Mouse (Mus musculus) cerebellum, postnatal 25 days (tissue): ENCODE results near the gene Bcl3.
A peak's percentile ranks its signal among the peaks of the same experiment; 100 is the strongest.
"Not testable (repeated sequence)": the region's sequence is repeated elsewhere in the genome, so short reads cannot be mapped to it uniquely, and the experiment has no call there.

Experiments
- DNase-seq, 2 experiments: peaks; one replicate each; pipeline ENCODE4 v3.0.0; 2021; ENCODE audit warnings: mixed read lengths in 2 of 2

Bcl3 gene

DNA sequence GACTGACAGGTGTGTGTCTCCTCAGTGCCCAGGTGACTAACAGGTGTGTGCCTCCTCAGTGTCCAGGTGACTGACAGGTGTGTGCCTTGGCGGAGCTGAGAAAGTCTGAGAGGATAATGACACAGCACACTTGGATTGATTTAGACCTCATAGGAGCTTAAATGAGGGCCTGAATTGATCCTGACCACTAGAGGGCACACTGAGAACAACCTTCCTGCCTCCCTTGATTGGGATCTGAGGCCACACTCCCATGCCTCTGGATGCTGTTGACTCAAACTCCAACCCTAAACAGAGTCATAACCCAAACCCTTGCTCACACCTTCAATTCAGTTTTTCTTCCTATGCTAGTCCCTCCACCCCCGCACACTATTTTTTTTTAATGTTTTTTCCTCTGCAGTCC, 21.8 kb downstream of the Bcl3 start:
- peak in 1 of 2 experiments; percentile 38 for DNase-seq

DNA sequence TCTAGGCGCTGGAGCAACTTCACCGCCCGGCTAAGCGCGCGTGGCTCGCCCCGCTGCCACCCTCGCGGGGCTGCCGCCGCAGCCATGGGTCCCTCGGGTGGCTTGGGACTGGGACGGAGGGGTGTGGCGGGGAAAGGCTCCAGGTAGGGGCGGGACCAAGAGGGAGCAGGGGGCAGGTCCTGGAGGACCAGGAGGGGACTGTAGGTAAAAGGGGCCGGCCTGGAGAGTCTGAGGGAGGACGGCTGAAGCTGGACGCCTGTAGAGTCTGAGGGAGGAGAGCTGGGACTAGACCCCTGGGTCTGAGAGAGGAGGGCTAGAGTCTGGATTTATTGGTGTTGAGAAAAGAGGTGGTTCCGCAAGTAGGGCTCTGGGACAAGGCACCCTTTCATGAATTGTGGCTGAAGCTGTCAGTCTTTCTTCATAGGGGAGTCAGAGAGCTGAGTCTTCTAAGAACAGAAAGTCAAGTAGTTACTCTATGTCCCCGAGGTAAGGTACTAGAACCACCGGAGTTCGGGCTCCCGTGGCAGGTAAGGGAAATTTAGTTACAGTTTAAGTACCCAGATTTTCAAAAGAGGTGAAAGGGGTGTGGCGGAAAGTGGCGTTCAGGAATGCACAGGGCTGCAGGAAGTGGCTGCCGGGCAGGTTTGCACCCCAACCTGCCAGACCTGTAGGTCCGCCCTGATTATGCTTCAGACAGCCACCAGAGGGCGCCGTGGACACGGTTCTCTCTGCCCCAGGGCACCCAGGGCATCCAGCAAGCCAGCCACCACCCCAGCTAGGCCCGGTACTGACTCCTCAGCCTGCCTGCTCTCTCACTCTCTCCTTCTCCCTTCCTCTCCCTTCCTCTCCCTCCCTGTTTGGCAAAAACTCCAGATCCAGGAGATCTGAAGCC, 25.6 kb downstream of the Bcl3 start, which contains the start of gene Cblc:
Cblc (minus strand) TSS at position 113 of the 892 bp plus-strand sequence.
- DNase-seq = peak; percentile 53 to 74

DNA sequence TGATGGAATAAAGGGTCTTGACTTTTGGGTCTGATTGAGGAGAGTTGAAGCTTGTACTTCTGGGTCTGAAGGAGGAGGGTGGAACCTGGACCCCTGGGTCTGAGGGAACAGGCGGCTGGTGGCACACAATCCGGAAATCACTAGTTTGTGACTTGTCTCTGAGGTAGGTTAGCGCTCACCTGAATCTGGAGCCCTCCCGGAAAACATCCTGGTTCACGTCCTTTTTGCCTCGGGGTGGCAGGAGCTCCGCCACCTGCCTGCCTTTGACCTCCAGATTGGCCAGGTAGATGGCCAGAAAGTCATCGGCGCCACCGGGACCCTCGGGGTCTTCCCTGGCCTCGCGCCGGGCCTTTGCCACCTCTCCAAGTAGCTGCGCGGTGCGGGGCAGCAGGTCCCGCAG, 26.3 kb downstream of the Bcl3 start:
- DNase-seq = no peak

DNA sequence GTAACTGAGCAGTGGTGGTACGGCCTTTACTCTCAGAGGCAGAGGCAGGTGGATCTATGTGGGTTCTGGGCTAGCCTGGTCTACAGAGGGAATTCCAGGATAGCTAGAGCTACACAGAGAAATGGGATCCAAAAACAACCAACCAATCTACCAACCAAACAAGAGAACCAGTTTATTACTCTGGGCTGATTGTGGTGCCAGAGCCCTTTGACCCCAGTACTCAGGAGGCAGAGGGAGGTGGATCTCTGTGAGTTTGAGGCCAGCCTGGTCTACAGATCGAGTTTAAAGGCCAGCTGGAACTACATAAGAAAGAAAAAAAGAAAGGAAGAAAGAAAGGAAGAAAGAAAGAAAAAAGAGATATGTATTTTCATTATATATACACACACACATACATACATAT, 27.3 kb downstream of the Bcl3 start:
- no peak for DNase-seq

DNA sequence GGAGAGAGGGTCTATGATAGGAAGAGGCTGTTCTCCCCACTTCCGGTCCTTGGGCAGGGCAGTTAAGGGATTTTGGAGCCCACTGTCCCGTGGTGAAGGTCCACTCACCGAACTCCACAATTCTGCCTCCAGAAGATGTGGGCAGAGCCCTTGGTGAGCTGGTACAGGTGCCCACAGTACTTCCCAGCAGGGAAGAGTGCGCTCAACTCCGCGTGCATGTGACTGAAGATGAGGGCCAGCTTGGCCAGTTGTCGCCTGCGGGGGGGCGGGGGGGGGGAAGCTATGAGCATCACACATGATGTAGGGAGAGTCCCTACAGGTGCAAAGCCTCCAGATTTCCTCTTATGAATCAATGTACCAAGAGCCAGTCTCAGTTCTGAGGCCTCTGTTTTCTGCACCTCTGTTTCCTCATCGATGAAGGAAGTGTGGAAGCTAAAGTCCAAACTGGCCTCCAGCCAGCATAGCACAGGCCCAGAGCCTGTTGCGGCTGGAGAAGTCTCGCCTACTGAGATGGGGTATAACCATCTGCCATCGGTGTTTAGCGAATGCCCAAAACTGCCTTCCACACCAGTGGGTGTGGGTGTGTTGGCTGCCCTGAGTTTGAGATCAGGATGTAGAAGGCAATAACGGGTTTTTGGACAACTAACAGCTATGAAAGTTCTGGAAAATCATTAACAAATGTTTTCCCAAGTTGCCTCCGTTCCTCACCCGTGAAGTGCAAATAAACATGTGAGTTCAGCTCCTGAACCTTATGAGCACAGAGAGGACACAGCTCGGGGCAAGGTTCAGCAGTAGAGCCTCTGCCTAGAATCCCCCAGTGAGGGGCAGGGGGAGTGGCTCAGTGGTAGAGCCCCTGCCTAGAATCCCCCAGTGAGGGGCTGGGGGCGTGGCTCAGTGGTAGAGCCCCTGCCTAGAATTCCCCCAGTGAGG, 29.6 kb downstream of the Bcl3 start:
- DNase-seq = no peak

DNA sequence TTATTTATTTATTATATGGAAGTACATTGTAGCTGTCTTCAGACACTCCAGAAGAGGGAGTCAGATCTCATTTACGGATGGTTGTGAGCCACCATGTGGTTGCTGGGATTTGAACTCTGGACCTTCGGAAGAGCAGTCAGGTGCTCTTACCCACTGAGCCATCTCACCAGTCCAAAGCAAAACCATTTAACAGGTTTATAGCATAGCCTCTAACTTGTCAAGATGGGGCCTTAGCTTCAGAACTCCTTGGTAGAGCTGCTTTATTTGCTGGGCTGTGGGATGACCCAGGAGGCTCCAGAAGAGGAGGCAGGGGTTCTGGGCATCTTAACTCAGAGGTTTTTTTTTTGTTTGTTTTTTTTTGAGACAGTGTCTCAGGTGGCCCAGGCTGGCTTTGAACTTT, 31.1 kb downstream of the Bcl3 start:
- not testable (repeated sequence) for DNase-seq

DNA sequence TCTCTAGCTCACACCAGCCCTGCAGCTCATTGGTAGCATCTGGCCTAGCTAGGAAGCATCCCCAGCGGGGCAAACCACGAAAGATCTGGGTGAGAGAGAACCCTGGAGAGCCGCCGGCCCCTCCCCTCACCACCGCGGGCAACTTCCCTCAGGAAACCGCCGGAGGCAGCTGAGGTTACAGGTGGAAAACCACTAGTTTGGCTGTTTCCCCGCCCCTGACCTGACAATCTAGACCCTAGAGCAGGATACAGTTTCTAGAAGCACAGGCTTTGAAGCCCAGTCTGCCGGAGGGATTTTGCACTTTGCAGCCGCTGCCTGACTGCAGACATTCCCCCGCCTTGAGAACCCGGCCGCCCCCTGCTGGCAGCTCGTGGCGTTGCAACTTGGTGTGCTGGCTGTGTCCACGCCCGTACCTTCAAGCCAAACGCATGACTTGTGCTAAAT, 32.6 kb downstream of the Bcl3 start:
- peak; percentile 88 to 95 for DNase-seq

DNA sequence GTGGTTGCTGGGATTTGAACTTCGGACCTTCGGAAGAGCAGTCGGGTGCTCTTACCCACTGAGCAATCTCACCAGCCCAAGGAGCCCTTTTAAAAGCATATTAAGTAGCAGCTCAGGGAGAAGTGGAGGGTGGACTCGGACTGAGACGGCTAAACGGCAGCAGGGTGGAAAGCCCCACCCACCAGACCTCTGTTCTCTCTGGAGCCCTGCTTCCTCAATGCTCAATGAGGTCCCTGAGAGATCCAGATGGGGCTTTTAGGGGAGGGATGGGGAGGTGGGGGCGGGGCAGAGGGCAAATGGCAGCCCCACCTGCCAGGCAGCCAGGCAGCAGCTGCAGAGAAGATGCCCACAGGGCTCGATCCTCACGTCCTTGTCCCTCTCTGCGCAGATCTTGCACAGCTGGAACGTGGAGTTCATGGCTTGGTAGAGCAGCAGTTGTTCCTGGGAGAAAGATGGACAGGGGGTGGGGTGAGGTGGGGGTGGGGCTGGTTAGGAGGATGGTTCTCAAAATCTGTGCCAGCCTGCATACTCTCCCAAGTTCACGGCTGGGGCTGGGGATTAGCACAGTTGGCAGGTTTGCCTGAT, 36.6 kb downstream of the Bcl3 start:
- no peak for DNase-seq

DNA sequence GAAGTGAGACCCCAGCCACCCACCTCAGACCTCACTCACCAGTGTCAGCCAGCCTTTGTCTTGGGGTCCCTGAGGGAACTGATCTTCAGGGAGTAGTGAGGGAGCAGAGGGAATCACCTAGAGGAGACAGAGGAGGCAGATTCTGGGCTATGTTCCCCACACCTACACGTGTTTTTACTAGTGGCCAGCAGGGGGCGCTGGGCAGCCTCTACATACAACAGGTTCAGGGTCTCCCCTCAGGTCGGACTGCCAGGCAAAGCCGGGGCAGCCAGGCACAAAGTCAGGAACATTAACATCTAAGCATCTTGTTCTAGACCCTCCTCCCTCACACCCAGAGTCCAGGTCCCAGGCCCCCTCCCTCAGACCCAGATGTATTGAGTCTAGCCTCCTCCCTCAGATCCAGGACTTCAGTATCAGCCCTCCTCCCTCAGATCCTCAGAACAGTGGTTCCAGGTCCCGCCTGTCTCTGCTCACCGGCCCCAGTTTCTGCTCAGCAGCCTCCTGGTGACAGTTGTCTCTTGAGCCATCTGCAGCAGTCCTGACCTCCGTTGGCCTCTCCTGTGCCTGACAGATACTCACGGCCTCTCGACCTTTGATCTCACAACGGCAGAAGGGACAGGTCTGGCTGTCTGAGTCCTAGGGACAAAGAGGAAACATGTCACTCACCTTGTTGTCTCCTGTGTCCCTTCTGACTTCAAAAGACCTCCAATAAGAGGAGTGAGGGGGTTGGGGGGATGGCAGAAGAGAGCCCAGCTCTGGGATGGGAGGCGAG, 37.6 kb downstream of the Bcl3 start:
- no peak for DNase-seq

DNA sequence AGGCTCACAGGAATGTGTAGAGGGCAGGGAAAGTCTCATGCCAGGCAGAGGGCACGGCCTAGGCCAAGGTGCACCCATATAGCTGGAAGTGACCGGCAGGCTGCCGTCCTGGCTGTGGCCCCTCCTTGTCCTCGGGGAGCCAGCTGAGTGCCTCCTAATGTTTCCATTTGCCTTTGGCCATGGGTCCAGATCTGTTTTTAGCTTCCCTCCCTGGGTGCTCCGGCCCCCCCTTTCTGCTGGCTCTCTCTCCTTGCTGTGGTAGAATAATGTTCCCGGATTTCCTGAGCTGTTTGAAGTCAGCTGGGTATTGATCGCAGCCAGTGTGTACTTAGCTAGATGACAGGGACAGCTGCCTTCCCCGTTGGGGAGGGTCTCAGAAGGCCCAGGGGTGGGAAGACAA, 38.9 kb downstream of the Bcl3 start:
- no peak for DNase-seq

DNA sequence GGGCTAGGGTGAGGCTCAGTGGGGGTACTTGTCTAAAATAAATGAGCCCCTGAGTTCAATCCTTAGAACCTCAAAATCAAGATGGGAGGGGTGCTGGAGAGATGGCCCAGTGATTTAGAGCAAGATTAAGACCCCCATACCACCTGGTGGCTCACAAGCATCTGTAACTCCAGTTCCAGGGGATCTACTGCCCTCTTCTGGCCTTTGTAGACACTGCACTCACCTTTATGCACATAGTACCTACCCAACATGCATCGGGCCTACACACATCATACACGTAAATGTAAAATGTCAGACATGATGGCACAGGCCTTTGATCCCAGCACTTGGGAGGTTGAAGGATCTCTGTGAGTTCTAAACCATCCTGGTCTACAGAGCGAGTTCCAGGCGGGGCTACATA, 39.9 kb downstream of the Bcl3 start:
- DNase-seq = no peak

DNA sequence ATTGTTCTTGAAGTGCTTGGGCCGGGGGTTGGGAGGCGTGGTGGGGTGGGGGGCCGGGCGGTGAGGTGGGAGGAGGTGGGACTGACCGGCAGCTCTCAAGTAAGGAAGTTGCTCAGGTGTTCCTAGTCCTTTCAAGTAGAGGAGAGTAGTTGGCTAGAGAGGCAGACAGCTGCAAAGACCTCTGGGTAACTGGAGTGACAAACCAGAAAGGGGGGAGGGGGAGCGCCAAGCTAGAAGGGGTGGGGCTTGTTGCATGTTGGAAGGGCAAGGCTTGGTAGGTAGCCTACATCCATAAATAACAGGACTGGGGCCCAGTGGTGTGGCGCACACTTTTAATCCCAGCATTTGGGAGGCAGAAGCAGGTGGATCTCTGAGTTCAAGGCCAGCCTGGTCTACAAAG, 40.8 kb downstream of the Bcl3 start:
- DNase-seq = no peak

DNA sequence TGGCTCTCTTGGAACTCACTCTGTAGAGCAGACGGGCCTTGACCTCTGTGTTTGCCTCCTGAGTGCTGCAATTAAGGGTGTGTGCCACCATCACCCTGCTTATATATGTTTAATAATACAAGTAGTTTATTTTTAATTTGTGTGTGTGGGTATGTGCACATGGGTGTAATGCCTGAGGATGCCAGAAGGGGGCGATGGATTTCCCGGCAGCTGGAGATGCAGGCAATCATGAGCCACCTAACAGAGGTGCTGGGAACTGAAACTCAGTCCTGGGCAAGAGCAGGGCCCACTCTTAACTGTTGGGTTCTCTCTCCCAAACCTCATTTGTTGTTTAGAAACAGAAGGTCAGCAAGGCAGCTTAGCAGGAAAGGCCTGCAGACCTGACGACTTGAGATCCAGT, 42.7 kb downstream of the Bcl3 start:
- DNase-seq = no peak

DNA sequence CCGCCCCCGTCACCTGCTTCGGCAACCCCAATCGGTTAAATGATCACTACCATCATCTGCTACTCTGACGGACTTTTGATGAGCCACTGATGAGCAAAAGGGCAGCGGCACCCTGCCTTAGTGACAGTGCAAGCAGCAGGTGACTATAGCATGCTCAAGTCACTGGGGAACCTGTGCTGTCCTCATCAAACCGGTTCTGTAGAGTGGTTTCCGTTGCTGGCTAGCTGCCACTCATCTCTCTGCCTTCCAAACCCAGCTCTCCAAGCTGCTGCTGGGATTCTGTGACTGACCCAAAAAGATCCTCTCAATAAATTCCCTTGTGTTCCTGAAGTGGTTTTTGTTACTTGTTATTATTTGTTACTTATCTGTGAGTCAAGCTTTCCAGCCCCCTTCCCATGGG, 43.9 kb downstream of the Bcl3 start:
- no peak for DNase-seq

DNA sequence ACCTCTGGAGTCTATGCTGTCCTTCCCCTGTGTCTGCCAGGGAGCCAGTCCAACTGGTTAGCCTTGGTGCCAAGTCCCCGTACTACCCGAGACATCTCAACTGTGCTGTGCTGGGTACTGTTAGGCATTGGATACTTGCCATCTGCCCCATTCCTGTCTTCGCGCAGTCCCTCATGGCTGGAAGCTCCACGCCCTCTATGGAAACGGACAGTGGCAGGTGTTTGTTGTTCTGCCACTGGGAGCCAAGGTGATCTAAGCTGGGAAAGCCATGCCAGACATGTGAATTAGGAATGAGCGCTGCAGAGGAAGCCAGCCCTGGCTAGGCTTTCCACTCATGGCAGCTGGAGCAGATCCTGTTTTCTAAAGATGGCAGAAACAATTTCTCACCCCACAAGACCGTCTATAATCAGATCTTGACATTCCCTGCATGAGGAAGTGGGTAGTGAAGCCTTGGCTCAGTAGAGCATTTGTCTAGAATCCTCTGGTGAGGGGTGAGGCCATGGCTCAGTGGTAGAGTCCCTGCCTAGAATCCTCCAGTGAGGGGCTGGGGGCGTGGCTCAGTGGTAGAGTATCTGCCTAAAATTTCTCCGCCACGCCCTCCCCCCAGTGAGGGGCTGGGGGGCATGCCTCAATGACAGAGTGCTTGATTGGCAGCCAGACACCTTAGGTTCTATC, 45.4 kb downstream of the Bcl3 start:
- no peak for DNase-seq

DNA sequence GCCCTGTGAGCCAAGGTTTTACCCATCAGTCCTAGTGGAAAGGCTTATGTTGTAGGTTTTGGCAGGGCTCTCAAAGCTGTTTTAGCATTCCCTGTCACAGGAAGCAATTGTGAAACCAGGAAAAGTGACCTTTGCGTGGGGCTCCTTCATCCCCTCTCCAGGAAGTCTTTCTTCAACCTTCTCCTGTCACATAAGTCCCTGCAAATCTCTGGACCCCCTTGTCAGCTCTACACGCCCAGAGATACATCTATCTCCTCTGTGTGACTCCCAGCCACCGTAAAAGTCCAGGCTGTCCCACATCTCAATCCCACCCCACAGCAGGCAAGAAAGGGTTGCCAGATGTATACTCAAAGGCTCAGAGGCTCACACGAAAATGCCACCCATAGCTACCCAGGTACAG, 50.9 kb downstream of the Bcl3 start:
- DNase-seq = no peak

DNA sequence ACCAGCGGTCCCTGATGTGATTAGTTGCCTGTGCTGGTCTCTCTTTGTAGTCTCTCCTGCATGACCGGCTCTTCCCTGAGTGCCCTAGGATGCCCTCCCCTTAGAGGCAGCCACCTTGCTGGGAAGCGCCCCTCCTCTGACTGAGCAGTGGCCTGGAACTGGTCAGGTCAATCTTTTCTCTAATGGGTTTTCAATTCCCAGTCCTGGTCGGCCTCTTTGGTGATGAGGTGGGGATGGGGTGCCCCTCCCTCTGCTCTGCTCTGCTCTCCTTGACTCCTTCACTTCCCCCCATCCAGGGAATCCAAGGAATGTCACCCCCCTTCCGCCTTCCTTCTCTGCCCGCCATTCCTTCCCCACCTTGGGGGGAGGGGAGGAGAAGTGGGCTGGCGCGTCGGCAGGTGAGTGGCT, 51.6 kb downstream of the Bcl3 start, which contains the start of gene Bcam:
Bcam (minus strand) TSS at position 33 of the 408 bp plus-strand sequence.
- DNase-seq = no peak

DNA sequence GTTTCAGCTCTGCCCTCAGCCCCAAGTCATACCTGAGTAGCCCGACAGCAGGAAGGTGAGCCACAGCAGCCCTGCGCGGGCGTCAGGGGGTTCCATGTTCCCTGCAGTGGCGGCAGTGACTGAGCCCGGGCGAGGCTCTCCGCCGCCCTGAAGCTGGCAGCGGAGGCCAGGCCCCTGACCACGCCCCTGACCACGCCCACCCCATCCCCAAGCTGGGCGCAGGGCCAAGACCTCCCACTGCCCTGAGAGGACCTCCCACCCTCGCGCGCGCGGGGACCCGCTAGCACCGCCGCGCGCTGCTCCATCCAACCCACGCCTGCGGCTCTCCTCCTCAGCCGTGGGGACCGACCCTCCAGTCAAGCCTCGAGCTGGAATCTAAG, 52.2 kb downstream of the Bcl3 start:
- DNase-seq = peak; percentile 27 to 55

DNA sequence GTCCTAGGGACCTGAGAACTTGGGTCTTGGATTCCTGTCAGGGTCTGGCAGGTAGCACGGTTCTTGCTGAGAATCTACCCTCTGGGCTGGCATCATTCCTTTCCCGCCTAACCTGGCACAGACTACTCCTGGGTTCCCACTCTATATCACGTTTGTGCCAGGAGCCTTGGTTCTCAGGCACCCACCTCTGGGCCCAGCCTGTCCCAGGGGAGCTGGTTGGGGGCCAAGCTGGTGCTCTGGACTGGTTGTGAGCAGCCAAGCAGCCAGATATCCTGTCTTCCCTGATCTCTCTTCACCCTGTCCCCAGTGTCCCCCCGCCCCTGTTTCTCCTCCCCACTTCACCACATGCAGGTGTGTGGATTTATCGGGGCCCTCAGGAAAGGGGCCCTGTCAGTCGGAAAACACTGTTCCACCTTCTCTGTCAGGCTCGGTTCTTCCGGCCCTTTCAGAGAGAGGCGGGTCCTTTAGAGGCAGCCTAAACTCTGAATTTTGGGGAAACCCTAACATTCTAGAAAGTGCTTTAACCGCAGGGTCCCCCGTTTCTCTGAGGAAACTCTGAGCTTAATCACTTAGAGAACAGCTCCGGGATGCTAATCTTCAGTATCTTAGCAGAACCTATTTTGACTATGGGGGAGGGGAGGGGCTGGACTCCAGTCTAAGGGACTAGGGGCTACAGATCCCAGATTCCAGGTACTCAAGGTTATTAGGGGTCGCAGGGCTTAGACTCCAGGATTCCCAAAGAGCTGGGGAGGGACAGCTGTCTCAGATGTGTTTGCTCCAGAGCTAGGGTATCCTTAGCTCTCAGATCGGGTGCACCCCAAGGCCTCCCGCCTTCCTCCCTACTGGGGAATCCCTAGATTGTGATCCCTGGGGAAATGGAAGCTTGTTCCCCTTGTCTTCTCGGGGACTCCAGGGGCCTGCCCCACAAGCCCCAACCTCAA, 52.9 kb downstream of the Bcl3 start:
- no peak for DNase-seq

DNA sequence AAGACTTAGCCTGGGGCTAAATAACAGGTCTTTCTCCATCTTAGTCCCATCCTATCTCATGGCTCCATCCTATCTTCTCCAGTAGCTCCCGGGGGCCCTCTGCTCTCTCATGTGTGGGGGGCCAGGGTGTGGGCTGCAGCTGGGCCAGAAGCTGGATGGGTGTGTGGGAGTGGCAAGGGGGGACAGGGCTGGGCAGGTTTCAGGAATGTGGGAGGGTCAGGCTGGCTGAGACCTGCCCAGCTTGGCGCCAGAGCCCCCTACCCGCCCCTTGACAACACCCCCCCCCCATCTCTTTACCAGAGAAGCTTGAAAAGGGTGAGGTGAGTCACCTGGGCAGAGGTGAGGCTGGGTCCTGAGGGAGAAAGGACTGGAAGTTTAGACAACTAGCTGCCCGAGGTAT, 53.6 kb downstream of the Bcl3 start:
- no peak for DNase-seq

DNA sequence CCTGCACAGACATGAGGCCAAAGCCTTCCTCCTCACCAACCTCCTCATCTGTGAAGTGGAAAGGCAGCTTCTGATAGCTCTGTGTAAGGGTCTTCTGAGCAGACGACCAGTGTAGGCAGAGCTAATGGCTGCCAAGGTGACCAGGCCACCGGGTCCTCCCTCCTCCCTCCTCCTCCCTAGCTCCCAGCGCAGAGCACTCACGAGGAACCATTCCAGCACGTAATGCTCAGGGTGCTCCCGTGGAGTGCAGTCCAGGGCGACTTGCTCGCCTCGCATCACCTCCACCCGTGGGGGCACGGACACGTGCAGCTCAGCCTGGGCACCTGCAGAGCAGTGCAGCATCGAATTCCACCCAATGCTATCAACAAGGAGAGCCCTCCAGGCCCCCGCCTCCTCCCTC, 54.3 kb downstream of the Bcl3 start:
- DNase-seq = no peak
